Mouse (Mus musculus) urinary bladder, adult 2 months (tissue): ENCODE data around the gene Syne2. TPM values are rescaled to one million over a fixed set of nuclear protein-coding genes. Genes with fewer than 3 reads are reported as not detected.

ENCODE experiments used
- DNase-seq: peaks from one replicate; pipeline ENCODE4 v3.0.0; 2022; ENCODE audit warnings: low spot score
- polyA plus RNA-seq: library from polyadenylated mRNA; depleted of rRNA; stranded (reverse); fragments of >200 nt; gene quantifications from 2 replicates; pipeline ENCODE4 v1.2.3, GENCODE M21; 2012

Syne2 gene
- polyA plus RNA-seq, 1 experiment: 59.7 TPM

DNA sequence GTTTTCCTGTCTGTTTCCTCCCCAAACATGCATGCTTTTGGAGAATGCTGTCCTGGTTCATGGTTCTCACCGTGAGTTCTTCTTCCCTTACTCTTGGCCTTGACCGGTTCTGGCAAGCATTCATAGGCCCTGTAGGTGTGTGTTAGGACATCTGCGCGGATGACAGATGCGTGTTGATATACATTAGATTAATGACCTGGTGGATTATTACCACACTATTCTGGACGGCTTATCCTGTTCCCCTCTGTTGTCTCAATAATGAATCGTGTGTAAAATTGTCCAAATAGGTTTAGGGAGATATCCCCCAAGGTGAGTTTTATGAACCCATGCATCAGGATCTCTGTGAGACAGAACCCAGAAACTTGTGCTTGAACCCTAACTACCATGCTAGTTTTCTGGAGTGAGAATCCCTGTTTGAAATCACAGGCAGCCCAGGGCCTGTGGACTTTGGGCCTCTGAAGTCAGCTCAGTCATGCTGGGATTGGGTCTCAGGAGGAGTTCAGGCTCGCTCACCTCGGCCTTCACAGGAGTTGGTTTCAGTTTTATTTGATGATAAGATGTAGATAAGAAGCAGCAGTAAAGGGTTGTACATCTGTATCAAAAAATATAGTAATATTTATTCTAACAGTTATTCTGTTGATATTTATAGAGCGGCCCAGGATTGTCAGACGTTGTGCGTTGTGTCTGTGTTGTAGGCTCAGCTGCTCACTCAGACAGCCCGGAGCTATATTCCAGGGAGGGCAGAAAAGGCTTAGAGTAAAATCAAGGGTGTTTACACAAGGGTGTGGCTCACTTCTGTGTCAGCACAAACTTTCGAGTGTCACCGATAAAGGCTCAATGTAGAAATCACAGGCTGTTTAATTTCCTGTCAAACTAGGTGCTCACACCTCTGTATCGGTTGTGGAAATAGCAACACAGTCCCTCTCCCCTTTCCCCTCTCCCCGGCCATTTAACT is 48.8 kb downstream of the Syne2 start:
- DNase-seq: no peak

DNA sequence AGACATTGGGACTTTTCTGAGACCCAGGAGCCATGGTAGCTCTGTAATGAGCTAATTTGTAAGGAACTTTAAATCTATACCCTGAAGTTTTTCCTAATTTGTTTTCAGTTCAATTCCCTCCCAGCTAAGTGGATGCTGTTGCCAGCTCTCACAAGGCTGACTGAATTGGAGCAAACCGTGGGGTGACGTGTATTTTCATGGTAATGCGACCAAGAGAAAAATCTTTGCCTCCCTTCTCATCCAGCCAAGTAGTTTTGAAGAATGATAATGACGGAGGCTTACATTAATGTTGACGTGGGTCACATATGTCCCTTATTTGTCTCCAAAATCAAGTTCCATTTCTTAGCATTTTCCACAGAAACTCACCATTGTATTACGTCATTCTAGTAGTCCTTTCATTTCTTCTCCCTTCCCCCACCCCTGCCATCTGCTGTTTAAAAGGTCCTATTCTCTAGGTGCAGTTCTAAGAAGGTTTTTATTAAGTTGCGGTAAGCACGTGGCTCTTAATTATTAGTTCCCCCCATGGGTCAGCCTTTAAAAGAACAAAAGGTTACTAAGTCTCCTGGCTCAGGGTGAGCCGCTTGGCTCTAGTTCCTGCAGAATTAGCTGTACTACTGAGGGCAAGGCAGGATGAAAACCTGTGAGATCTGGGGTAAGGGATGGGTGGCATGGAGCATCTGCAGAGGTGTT is 55.8 kb downstream of the Syne2 start:
- no peak for DNase-seq

DNA sequence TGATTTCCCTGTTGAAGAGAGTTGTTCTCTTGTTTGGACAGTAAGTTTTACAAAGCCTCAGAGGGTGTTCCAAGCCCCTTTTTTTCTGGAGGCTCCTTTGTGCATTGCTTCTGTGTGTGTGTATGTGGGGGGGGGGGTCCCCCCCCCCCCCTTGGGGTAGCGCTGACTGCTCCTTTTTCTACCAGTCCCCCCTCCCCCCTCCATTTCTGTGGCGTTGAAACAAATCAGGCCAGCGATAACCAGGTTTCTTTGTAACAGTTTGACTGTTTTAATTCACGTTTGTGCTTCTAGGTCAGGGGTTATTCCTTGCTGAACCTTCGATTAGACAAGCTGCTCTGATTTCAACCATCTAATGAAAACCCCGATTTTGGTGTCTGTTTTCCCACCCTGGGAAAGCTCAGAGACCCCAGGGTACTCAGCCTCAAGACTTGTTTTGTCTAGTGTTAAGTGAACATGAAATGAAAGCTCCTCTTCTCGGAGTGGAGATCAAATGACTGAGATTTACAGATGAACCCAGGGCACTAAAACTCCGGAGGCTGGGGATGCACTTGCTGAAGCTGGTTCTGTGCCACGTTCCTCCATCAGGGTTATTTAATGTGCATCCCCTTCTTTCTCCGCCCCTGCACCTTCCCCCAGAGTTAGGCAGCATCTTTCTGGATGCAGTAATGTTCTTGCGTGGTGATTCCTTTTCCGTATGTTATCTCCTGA is 56.5 kb downstream of the Syne2 start:
- no peak for DNase-seq

DNA sequence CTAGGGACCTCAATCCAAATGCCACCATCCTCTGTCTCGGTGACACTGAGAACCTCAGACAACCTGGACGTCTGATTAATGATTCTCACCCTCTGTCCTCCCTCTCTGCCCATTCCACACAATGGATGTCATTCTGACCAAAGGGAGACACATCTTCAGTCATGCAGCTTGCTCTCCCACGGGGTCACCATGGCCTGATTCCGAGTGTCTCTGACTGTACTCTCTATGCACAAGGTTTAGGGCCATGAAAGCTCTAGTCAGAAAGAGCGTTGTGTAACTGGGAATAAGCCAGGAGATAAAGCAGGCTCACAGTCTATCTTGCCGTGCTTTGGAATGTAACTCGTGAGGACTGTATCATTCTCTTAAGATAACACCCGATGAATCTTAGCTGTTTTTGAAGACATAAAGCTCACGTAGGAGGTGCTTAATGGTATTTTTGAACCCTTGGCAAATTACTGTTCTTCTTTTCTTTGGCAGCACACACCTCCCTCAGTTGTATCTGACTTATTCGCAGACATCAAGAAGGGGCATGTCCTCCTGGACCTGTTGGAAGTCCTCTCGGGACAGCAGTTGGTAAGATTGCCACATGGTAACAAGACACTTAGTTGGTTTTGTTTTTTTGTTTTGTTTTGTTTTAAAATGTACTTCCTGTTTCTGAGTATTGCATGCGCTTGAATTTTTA is 61.8 kb downstream of the Syne2 start:
- DNase-seq: no peak

DNA sequence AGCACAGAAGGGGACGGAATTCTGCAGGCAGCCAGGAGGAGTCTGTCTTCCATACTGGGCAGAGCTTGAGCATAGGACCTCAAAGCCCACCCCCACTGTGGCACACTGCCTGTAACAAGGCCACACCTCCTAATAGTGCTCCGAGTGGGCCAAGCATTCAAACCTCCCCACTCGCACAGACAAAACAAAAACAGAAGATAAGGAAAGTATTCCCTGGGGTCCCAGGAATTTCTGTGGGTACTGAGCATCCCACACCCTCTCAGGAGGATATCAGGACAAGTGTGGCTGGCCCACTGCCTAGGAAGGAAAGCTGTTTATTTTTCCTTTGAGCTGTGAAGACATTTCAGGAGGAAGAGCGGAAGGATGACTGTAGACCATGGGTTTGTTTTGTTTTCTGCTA is 63.6 kb downstream of the Syne2 start:
- no peak for DNase-seq

DNA sequence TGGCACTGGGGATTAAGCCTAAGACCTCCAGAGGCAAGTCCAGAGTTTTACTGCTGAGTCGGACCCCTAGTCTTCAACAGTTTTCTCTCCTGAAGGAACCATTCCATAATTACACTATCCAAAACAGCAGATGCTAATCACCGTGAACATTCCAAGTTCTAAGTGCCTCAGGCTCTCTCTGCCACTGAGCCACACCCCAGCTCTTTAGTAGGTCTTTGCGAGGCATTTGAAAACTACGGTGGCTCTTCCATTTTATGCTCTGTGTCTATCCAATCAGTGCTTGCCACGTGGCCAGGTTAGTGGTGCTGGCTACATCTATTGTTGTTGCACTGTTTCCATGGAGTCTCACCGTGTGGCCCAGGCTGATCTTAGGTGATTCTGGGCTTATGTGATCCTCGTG is 68.2 kb downstream of the Syne2 start:
- no peak for DNase-seq

DNA sequence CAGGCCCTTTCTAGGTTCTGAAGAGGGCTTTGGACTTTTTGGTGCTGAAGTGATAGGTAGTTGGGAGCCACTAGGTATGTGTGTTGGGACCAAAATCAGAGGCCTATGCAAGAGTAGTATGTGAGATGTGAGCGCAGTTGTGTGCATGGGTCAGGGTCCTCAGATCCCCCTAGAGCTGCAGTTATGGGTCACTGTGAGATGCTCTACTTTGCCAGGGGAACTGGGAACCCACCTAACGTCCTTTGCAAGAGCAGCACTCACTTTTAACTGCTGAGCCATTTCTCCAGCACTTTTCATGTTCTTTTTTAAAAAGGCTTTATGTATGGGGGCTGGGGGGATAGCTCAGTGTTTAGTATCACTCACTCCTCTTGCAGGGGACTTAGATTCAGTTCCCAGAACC is 69.0 kb downstream of the Syne2 start:
- no peak for DNase-seq

DNA sequence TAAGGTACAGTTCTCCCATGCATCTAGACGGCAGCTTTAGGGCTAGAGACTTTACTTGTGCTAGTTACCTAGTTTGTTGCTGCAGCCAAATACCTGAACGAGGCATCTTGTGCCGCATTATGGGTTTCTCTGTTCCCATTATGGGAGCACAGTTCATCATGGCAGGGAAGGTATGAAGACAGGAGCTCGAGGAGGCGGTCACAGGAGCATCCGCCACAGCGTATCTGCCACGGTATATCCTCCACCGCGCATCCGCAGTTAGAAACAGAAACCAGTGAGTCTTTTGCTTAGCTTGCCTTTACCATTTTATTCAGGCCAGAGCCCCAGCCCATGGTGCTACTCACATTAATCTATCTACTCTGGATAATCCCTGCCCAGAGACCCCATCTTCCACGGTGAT is 70.8 kb downstream of the Syne2 start:
- DNase-seq: no peak

DNA sequence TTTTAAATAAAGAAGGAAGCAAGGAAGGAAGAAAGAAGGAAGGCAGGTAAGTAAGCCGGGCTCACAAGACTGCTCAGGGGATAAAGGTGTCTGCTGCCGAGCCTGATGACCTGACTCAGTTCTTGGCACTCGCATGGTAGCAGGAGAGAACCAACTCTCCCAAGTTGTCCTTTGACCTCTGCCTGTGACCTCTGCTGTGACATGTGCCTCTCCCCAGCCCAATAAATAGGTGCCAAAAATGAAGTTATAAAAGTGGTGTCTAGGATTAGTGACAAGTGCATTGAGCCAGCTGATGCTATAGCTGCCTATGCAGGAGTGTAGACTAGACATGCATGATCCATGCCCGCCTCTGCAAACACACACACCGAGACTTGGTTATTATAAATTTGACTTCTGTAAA is 73.3 kb downstream of the Syne2 start:
- DNase-seq: no peak

DNA sequence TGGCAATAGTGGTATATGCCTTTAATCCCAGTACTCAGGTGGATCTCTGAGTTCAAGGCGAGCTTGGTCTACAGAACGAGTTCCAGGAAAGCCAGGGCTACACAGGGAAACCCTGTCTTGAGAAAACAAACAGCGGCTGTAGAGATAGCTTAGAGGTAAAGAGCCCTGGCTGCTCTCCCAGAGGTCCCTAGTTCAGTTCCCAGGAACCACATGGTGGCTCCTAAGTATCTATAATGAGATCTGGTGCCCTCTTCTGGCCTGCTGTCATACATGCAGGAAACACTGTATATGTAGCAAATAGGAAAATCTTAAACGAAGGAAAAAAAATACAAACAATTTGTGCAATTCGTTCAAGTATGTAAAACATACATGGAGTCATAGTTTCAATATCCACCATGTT is 75.5 kb downstream of the Syne2 start:
- no peak for DNase-seq

DNA sequence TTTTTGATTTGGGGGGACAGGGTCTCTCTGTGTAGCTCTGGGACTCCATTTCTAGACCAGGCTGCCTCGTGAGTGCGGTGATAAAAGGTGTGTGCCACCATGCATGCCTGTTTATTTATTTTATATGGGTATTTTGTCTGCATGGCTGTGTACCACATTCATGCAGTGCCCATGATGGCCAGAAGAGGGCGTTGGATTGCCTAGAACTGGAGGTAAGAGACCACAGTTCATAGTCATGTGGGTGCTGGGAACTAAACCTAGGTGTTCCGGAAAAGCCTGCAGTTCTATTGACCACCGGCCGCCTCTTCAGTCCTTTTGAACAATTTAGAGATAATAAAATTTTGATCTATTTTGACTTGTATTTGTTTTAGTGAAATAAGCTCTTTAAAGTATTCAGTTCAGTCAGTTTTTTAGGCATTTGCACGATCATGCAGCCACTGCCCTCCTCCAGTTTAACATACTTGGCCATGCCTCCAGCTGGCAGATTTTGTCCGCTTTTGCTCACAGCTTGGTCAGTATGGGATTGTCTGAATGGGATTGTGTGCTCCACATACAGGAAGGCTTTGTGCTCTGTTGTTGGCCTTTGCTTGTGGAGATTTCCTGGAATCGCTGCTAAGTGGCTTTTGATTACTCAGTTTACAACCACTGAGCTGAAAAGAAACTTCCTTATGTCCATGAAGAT is 76.5 kb downstream of the Syne2 start:
- DNase-seq: no peak

DNA sequence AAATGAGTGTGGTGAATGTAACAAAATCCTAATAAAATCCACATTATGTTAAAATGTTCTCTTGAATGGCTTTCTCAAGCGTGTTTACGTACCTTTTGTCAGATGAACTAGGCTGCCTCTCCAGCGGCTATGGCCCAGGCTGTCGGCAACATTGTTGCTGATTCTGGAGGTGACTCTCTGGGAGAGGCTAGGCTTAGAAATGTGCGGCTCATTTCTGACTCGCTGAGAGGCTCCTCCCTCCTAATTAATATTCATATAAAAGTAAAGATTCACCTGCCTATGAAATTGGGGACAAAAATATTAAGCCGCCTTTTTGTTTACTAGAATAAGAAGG is 77.0 kb downstream of the Syne2 start:
- DNase-seq: no peak

DNA sequence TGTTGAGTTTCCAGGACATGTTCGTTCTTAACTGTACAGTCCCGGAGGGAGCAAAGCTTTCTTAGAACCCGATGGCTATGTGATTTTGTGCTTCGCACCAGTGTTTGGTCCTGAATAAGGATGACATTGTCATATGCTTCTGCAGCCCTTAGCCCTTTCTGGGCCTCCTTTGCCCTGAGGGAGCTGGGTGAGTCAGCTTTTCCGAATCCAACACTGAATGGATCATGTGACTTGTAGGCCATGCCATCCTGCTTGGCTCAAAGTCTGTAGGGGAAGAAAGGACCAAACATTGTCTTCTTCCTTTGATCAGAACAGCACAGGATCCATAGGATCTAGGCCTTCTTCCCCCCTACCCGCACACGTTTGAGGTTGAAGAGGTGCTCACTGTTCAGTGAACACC is 79.9 kb downstream of the Syne2 start:
- DNase-seq: no peak

DNA sequence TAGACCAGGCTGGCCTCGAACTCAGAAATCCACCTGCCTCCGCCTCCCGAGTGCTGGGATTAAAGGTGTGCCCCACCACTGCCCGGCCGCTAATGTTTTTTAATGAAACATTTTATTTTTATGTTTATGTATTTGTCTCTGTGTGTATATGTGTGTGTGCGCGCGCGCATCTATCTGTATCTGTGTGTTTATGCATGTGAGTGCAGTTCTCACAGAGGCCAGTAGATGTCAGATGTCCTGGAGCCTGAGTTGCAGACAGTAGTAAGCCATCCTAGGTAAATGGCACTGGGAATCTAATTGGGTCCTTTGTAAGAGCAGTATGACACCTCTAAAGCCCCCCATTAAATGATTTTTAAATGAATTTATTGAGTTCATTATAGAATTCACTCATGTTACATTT is 83.8 kb downstream of the Syne2 start:
- DNase-seq: no peak

DNA sequence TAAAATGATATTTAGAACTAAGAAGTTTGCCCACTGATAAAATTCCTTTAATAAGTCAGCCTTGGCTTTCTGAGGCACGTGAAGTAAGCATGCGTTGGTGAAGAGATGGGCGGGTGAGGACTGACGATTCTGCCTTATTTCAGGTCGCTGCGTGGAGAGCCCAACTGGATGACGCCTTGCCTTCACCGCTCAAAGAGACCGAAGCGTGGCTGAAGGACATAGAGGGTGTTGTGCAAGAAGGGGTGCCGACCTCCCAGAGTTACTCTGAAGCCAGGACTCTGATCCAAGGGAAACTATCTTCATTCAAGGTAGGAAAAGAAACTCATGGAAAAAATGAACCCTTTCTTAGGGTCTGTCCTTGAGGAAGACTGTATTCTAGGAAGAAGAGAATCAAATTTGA is 86.1 kb downstream of the Syne2 start:
- no peak for DNase-seq

DNA sequence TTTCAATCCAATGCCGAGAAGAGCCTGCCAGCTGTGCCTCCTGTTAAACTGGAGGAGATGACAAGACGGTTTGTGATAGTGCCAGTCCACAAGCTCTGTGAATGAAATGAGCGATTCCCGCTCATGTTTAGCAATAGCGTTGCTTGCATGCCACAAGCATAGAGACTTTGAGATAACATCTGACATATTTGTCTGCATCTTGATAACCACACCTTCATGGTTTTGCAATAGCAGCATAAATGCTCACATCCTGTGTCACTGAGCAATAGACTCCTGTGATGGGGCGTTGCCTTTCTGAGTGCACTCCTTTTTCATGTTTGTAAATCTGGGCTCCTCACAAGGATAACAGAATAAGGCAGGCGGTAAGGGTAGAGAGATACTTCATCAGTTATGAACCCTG is 87.4 kb downstream of the Syne2 start:
- DNase-seq: no peak

DNA sequence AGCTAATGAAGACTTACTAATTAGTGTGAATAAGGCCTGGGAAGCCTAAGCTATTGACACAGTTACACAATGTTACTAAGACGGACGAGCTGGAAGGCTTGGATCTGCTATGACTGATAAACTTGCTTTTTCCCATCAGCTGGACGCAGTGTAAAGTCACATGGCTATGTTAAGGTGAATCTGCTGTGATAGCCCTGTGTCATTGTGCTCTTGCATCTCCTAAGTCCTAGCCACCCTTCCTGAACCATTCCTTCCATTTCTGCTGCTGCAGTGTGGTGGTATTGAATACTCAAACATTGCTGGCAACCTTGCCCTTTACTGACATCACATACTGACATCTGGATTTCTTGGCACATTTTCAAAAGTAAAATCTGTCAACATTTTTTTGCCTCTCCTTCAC is 90.5 kb downstream of the Syne2 start:
- no peak for DNase-seq

DNA sequence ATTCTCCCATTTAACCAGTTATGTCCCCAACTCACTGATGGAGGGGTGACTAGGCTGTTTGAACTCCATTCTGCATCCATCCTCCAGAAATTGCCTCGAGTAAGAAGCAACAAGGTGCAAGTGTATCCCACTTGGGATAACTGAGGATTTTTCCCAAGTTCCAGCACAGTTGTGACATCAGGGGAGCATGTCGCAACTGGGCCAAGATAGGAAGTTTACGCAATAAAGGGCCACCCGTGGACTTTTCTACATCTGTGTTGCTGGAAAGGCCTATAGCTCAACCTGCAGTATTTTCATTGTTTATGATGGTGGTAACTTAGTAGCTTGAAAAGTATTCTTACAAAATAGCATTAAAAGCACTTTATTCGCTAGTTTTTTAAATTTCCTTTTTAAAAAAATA is 97.8 kb downstream of the Syne2 start:
- no peak for DNase-seq

DNA sequence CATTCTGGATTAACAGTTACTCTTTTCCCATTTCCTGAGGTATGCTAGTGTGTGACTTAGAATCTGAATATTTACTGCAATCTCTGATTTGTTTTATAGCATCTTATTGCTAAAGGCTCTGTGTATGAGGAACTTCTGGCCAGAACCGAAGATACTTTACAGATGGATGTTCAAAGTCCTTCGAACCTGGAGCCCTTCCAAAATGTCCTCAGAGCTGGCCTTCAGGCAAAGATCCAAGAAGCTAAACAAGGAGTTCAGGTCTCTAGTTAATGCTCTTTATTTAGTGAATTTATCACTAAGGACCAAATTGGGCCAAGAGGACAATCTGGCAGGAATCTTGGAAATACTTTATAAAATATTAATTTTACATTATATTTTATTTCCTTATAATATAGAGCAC is 100.5 kb downstream of the Syne2 start:
- DNase-seq: no peak

DNA sequence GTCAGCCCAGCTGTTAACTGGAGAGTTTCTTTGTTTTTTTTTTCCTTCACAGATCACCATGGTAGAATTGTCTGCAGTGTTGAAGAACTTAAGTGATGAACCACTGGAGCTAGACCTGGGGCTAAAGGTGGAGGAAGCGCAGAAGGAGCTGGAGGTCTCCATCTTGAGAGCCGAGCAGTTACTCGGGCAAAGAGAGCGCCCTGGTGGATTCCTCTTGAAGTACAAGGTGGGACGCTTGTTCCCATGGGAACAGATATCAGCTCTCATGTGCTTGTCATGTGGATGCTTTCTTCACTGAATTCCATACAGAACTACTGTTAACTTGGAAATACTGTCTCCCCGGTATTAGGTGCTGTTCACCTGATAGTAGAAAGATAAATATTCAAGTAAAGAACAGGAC is 101.0 kb downstream of the Syne2 start:
- DNase-seq: no peak

DNA sequence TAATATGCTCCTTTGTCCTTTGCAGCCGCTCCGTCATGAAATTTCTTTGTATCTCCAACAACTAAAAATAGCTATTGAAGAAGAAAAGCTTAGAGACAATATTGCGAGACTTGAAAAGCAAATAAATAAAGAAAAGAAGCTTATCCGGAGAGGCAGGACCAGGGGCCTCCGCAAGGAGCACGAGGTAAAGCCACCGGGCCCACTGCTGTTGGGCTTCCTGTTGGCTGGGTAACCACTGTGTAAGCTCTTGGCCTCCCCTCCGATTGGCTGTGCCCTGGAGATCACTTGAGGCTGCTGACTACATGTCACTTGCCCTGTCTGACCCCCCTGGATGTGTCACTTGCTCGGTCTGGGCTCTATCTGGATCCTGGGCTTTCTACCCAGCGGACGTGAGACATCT is 105.0 kb downstream of the Syne2 start:
- DNase-seq: no peak

DNA sequence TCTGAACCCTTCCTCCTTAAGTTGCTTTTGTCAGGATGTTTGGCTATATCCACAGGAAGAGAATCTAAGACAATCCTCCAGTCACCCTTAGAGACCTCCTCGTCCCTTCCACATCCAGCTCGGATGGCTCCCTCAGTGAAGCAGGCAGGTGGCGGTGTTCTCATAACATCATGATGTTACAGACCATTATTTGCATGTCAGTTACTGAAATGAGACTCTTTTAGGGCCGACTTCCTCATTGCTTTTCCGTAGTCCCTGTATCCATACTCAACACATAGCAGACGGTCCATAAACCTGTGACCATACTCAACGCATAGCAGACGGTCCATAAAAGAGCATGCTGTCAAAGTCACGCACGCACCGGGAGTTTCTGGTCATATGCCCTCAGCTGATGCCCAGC is 106.9 kb downstream of the Syne2 start:
- DNase-seq: no peak
